Mouse (Mus musculus) ES-E14 (cell line): ENCODE measurements around the gene Btg2.

Source experiments
- CHD2 ChIP-seq: IDR thresholded peaks from 2 replicates; pipeline ENCODE4 v1.6.1; 2014; ENCODE audit warnings: mild to moderate bottlenecking, low read depth, low read length, inconsistent platforms
- HCFC1 ChIP-seq: IDR thresholded peaks from 2 replicates; pipeline ENCODE4 v1.6.1; 2012; ENCODE audit warnings: low read length, inconsistent platforms, borderline replicate concordance; ENCODE audit not compliant: insufficient read depth
- MAFK ChIP-seq: IDR thresholded peaks from 2 replicates; pipeline ENCODE4 v1.6.1; 2014; ENCODE audit warnings: mild to moderate bottlenecking, low read depth, low read length, inconsistent platforms; ENCODE audit not compliant: insufficient read depth

DNA sequence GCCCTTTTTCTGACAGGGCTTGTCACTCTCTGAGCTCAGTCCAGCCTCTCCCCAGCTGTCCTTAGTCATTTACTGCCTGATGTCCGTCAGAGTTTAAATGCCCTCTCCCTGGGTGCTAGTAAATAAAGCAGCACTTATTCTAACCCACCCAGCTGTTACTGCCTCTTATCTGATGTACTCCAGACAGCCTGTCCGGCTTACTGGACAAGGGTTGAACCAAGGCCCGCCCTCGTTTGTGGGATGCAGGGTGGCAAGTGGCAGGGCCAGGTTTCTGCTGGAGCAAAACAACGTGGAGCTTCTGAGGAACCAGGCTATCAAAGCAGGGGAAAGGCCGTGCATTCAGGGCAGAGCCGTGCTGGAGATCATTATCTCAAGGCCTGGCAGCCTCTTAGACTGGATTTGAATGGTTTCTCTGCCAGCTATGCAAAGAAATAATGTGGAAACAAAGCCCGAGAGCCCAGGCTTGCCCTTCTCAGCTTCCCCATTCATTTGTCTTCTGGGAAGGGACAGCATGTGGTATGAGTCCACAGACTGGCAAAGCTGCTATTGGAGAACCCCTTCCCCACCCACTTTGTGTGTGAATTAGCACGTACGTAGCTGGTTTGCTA lies 7.4 kb downstream of the Btg2 start:
- TF ChIP-seq CHD2 (no peak), HCFC1 (no peak), MAFK (no peak)
